Mouse (Mus musculus): ENCODE measurements around the gene Rrn3. TPM values are rescaled to one million over a fixed set of nuclear protein-coding genes. Genes with fewer than 3 reads are reported as not detected.
"Not testable (repeated sequence)": the region's sequence is repeated elsewhere in the genome, so short reads cannot be mapped to it uniquely, and the experiment has no call there.

Gene Rrn3
- polyA plus RNA-seq (2014; fragmentation: Nextera tagmentation; extraction: Ambion mirVana): 48.9 and 74.7 TPM in 2 replicates

GRCm38 (mm10) chr16:13780353-13781036 is at the start of gene Rrn3:
Rrn3 (plus strand) TSS chr16:13780708.
- H3K4me2 ChIP-seq (replicated peaks; ENCODE audit: low read depth, low read length): peak within 1 kb of the TSS; percentile 64
- under 1% methylated on average over 55 of the region's 57 CpGs for WGBS
- H3K9ac ChIP-seq (ENCODE audit: low read depth, low read length): peak within 1 kb of the TSS; percentile 94
- H3K4me3 ChIP-seq (ENCODE audit: low read length): peak within 1 kb of the TSS; percentile 89
- H3K27me3 ChIP-seq (ENCODE audit: control insufficient read depth, insufficient read depth, low read length): no peaks in the 10 kb centered on the region
- H3K4me1 ChIP-seq (ENCODE audit: control insufficient read depth, insufficient read depth, low read length): peaks cover 16% of the 10 kb centered on the region
- peak; percentile 98 for ATAC-seq (ENCODE audit: low FRiP score, low TSS enrichment)
- no peaks in the 10 kb centered on the region; the same call in 1 of the 2 replicates for H3K9me3 ChIP-seq (ENCODE audit: control insufficient read depth, low read length)
- peak within 1 kb of the TSS; percentile 62 for H3K27ac ChIP-seq (ENCODE audit: low read depth, low read length)
- H3K36me3 ChIP-seq (ENCODE audit: control insufficient read depth, insufficient read depth, low read length): peaks cover 18% of the 10 kb centered on the region

GRCm38 (mm10) chr16:13732786-13733185 is 47.7 kb upstream of the Rrn3 start:
- 78% methylated on average over 3 of the region's 3 CpGs for WGBS
- Histone ChIP-seq H3K27me3 (ENCODE audit: control insufficient read depth, insufficient read depth, low read length) (no peaks in the 10 kb centered on the region), H3K27ac (ENCODE audit: low read depth, low read length) (no peak overlapping the region), H3K4me2 (replicated peaks; ENCODE audit: low read depth, low read length) (no peak overlapping the region), H3K9me3 (ENCODE audit: control insufficient read depth, low read length) (no peaks in the 10 kb centered on the region), H3K9ac (ENCODE audit: low read depth, low read length) (no peak overlapping the region), H3K36me3 (ENCODE audit: control insufficient read depth, insufficient read depth, low read length) (no peaks in the 10 kb centered on the region), H3K4me1 (ENCODE audit: control insufficient read depth, insufficient read depth, low read length) (0 out of 2 replicates have a peak, but pooled peaks cover 3% of the 10 kb centered on the region), H3K4me3 (ENCODE audit: low read length) (no peak overlapping the region)
- ATAC-seq (ENCODE audit: low FRiP score, low TSS enrichment): no peak

- Histone ChIP-seq H3K4me3 (ENCODE audit: low read length) (no peak overlapping the region), H3K9me3 (ENCODE audit: control insufficient read depth, low read length) (no peaks in the 10 kb centered on the region), H3K36me3 (ENCODE audit: control insufficient read depth, insufficient read depth, low read length) (no peaks in the 10 kb centered on the region), H3K9ac (ENCODE audit: low read depth, low read length) (no peak overlapping the region), H3K27ac (ENCODE audit: low read depth, low read length) (no peak overlapping the region), H3K27me3 (ENCODE audit: control insufficient read depth, insufficient read depth, low read length) (no peaks in the 10 kb centered on the region), H3K4me2 (replicated peaks; ENCODE audit: low read depth, low read length) (no peak overlapping the region), H3K4me1 (ENCODE audit: control insufficient read depth, insufficient read depth, low read length) (0 out of 2 replicates have a peak, but pooled peaks cover 3% of the 10 kb centered on the region)
- no peak for ATAC-seq (ENCODE audit: low FRiP score, low TSS enrichment)
- WGBS: 24% methylated on average over 9 of the region's 9 CpGs
Measured at GRCm38 (mm10) chr16:13733518-13734137, 46.9 kb upstream of the Rrn3 start.

GRCm38 (mm10) chr16:13735977-13736376 is 44.5 kb upstream of the Rrn3 start:
- Histone ChIP-seq H3K9me3 (ENCODE audit: control insufficient read depth, low read length) (no peaks in the 10 kb centered on the region), H3K27ac (ENCODE audit: low read depth, low read length) (no peak overlapping the region), H3K4me1 (ENCODE audit: control insufficient read depth, insufficient read depth, low read length) (0 out of 2 replicates have a peak, but pooled peaks cover under 1% of the 10 kb centered on the region), H3K4me3 (ENCODE audit: low read length) (no peak overlapping the region), H3K9ac (ENCODE audit: low read depth, low read length) (no peak overlapping the region), H3K4me2 (replicated peaks; ENCODE audit: low read depth, low read length) (no peak overlapping the region), H3K36me3 (ENCODE audit: control insufficient read depth, insufficient read depth, low read length) (no peaks in the 10 kb centered on the region), H3K27me3 (ENCODE audit: control insufficient read depth, insufficient read depth, low read length) (no peaks in the 10 kb centered on the region)
- ATAC-seq (ENCODE audit: low FRiP score, low TSS enrichment): 0 out of 2 replicates have a peak, but pooled peaks have one; percentile 57
- 52% methylated on average over 8 of the region's 8 CpGs for WGBS

- not testable (repeated sequence) for H3K4me2 ChIP-seq (replicated peaks; ENCODE audit: low read depth, low read length); H3K27ac ChIP-seq (ENCODE audit: low read depth, low read length); H3K27me3 ChIP-seq (ENCODE audit: control insufficient read depth, insufficient read depth, low read length); H3K4me3 ChIP-seq (ENCODE audit: low read length); ATAC-seq (ENCODE audit: low FRiP score, low TSS enrichment); H3K9me3 ChIP-seq (ENCODE audit: control insufficient read depth, low read length); H3K36me3 ChIP-seq (ENCODE audit: control insufficient read depth, insufficient read depth, low read length); H3K9ac ChIP-seq (ENCODE audit: low read depth, low read length); H3K4me1 ChIP-seq (ENCODE audit: control insufficient read depth, insufficient read depth, low read length)
- 70% methylated on average over 4 of the region's 4 CpGs for WGBS
Measured at GRCm38 (mm10) chr16:13739044-13739443, 41.5 kb upstream of the Rrn3 start.

- Histone ChIP-seq H3K9me3 (ENCODE audit: control insufficient read depth, low read length) (no peaks in the 10 kb centered on the region), H3K4me1 (ENCODE audit: control insufficient read depth, insufficient read depth, low read length) (no peaks in the 10 kb centered on the region), H3K4me3 (ENCODE audit: low read length) (no peak overlapping the region), H3K27me3 (ENCODE audit: control insufficient read depth, insufficient read depth, low read length) (no peaks in the 10 kb centered on the region), H3K27ac (ENCODE audit: low read depth, low read length) (no peak overlapping the region), H3K36me3 (ENCODE audit: control insufficient read depth, insufficient read depth, low read length) (no peaks in the 10 kb centered on the region), H3K9ac (ENCODE audit: low read depth, low read length) (no peak overlapping the region), H3K4me2 (replicated peaks; ENCODE audit: low read depth, low read length) (no peak overlapping the region)
- WGBS: 60% methylated on average over 2 of the region's 2 CpGs
- no peak for ATAC-seq (ENCODE audit: low FRiP score, low TSS enrichment)
Measured at GRCm38 (mm10) chr16:13740844-13741243, 39.7 kb upstream of the Rrn3 start.

- WGBS: 92% methylated on average over 8 of the region's 8 CpGs
- Histone ChIP-seq H3K4me1 (ENCODE audit: control insufficient read depth, insufficient read depth, low read length) (no peaks in the 10 kb centered on the region), H3K4me3 (ENCODE audit: low read length) (no peak overlapping the region), H3K27me3 (ENCODE audit: control insufficient read depth, insufficient read depth, low read length) (no peaks in the 10 kb centered on the region), H3K9me3 (ENCODE audit: control insufficient read depth, low read length) (no peaks in the 10 kb centered on the region), H3K9ac (ENCODE audit: low read depth, low read length) (no peak overlapping the region), H3K27ac (ENCODE audit: low read depth, low read length) (no peak overlapping the region), H3K4me2 (replicated peaks; ENCODE audit: low read depth, low read length) (no peak overlapping the region), H3K36me3 (ENCODE audit: control insufficient read depth, insufficient read depth, low read length) (no peaks in the 10 kb centered on the region)
- no peak for ATAC-seq (ENCODE audit: low FRiP score, low TSS enrichment)
Measured at GRCm38 (mm10) chr16:13747708-13748107, 32.8 kb upstream of the Rrn3 start.

- Histone ChIP-seq H3K36me3 (ENCODE audit: control insufficient read depth, insufficient read depth, low read length) (no peaks in the 10 kb centered on the region), H3K27me3 (ENCODE audit: control insufficient read depth, insufficient read depth, low read length) (no peaks in the 10 kb centered on the region), H3K27ac (ENCODE audit: low read depth, low read length) (no peak overlapping the region), H3K9ac (ENCODE audit: low read depth, low read length) (no peak overlapping the region), H3K4me2 (replicated peaks; ENCODE audit: low read depth, low read length) (no peak overlapping the region), H3K4me3 (ENCODE audit: low read length) (no peak overlapping the region), H3K9me3 (ENCODE audit: control insufficient read depth, low read length) (no peaks in the 10 kb centered on the region), H3K4me1 (ENCODE audit: control insufficient read depth, insufficient read depth, low read length) (no peaks in the 10 kb centered on the region)
- 77% methylated on average over 3 of the region's 3 CpGs for WGBS
- ATAC-seq (ENCODE audit: low FRiP score, low TSS enrichment): no peak
Measured at GRCm38 (mm10) chr16:13748124-13748523, 32.4 kb upstream of the Rrn3 start.

GRCm38 (mm10) chr16:13748813-13749212 is 31.7 kb upstream of the Rrn3 start:
- not testable (repeated sequence) for H3K36me3 ChIP-seq (ENCODE audit: control insufficient read depth, insufficient read depth, low read length); H3K27ac ChIP-seq (ENCODE audit: low read depth, low read length); H3K27me3 ChIP-seq (ENCODE audit: control insufficient read depth, insufficient read depth, low read length); H3K9me3 ChIP-seq (ENCODE audit: control insufficient read depth, low read length); H3K4me1 ChIP-seq (ENCODE audit: control insufficient read depth, insufficient read depth, low read length); ATAC-seq (ENCODE audit: low FRiP score, low TSS enrichment); H3K4me3 ChIP-seq (ENCODE audit: low read length); H3K9ac ChIP-seq (ENCODE audit: low read depth, low read length); H3K4me2 ChIP-seq (replicated peaks; ENCODE audit: low read depth, low read length)
- 21% methylated on average over 10 of the region's 10 CpGs for WGBS
